In the genomic region with DNA sequence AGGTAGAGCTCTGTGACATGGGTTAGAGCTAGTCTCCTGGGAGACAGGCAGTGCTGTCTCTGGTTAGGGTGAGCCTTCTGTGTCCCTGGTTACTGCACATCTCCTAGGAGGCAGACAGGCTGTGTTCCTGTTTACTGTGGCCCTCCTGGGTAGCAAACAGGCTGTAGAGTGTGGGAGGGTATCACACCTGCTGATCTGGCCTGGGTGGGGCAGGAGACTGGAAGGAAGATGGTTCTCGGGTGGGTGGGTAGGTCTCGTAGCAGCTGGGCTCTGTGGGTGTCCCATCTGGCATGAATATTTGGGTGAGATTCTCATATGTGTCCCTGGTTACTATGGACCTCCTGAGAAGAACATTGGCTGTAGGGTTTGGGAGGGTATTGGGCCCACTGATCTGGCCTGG, we compare ENCODE assay signal across 9 mouse cellular contexts.
"Had no signal": no experiment of that assay in that cellular context is flagged by ENCODE, and none has a peak within 500 bp of the region (broad histone marks: within the 10 kb centered on the region; RNA-seq: fewer than 3 reads in every experiment).

No protein-coding gene starts in this region.

- ATAC-seq: liver, embryonic 12.5 days; midbrain, embryonic 15.5 days had no signal

- DNase-seq: kidney, adult 9 months; kidney, postnatal 36 days; lung, embryonic 14.5 days; lung, postnatal 10 days; lung, postnatal 4 days; thymus, adult 18-20 months; thymus, postnatal 14 days had no signal
